Mouse (Mus musculus): ENCODE results near the gene Pcyt2.

The Pcyt2 gene

GRCm38 (mm10) chr11:120560952-120561728 lies 56.6 kb downstream of the Pcyt2 start:
- DNase-seq (ENCODE audit: low spot score) = no peak

Measured in yolk sac, embryonic 10.5 days (tissue).